Mouse (Mus musculus): ENCODE measurements at regions not wholly inside any gene's neighbourhood (a gene's known extent, or its start where the extent isn't known, plus 50 kb on each side); places are given as distances from the start of the nearest gene placed in this dataset.

DNA sequence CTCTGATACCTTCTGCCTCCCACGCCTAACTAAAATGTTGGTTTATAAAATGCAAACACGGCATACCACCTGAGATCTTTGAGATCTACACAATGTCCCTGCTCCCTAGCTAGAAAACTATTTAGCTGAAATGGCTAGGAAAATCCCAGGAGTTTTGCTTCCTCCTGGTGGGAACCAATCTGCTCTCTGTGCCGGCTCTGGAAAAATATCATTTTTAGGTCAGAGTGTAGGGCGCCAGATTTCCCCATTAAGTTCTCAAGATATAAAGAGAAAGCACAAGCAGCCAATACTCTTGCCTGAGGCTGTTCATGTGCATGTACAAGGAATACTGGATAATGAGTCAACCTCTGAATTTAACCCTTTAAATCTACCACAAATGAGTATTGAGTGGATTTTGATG lies 301.0 kb downstream of the 9330182O14Rik start:
- DNase-seq (ENCODE audit: low read depth) = peak; percentile 11
- TF ChIP-seq CTCF (IDR thresholded peaks at IDR 0.05; ENCODE audit: borderline replicate concordance, extremely low read depth, insufficient read depth, insufficient read length) (no peak), POLR2A (IDR thresholded peaks at IDR 0.05; ENCODE audit: borderline replicate concordance, extremely low read depth, insufficient read depth, insufficient read length, poor library complexity, severe bottlenecking) (no peak)

GRCm38 (mm10) chr15:40436688-40437087 lies 302.5 kb downstream of the 9330182O14Rik start:
- peak; percentile 65 for DNase-seq (ENCODE audit: low read depth)
- no peak for TF ChIP-seq POLR2A (IDR thresholded peaks at IDR 0.05; ENCODE audit: borderline replicate concordance, extremely low read depth, insufficient read depth, insufficient read length, poor library complexity, severe bottlenecking)
- TF ChIP-seq CTCF (IDR thresholded peaks at IDR 0.05; ENCODE audit: borderline replicate concordance, extremely low read depth, insufficient read depth, insufficient read length) = no peak

DNA sequence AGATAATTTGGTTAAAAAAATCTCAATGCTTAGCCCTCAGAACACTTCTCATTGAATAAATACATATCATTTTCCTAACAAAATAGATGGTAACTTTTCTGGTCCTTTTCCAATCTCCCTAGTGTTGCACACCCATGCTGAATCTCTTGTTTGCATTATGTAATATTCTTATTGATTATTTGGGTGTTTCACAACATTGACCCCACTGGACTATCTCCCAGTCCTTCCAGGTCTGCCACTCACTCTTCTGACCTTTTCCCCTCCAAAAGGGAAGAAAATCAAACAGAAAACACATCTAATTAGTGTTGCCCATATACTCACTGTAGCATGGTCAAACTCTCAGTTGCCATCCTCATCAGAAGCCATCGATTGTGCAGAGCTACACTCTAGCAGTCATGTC lies 305.7 kb downstream of the 9330182O14Rik start:
- DNase-seq (ENCODE audit: low read depth) = no peak
- no peak for TF ChIP-seq POLR2A (IDR thresholded peaks at IDR 0.05; ENCODE audit: borderline replicate concordance, extremely low read depth, insufficient read depth, insufficient read length, poor library complexity, severe bottlenecking)
- no peak for TF ChIP-seq CTCF (IDR thresholded peaks at IDR 0.05; ENCODE audit: borderline replicate concordance, extremely low read depth, insufficient read depth, insufficient read length)

DNA sequence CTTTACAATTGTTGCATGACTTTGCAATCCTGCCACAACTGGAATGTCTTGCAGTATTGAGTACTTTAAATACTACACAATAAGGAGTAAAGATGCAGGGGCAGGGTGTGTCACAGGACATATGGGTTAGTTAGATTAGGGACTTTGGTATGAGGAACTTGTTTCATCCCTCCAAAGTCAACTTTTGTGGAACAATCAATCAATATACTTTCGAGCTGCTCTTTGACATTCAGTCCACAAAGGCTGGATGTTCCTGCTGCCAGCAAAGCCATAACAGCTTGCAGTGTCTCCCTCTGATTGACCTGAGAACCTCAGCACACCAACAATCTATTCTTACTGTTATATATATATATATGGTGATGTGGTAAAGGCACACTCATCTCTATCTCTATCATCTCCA lies 314.5 kb downstream of the 9330182O14Rik start:
- no peak for TF ChIP-seq CTCF (IDR thresholded peaks at IDR 0.05; ENCODE audit: borderline replicate concordance, extremely low read depth, insufficient read depth, insufficient read length)
- TF ChIP-seq POLR2A (IDR thresholded peaks at IDR 0.05; ENCODE audit: borderline replicate concordance, extremely low read depth, insufficient read depth, insufficient read length, poor library complexity, severe bottlenecking) = no peak
- no peak for DNase-seq (ENCODE audit: low read depth)

- no peak for DNase-seq (ENCODE audit: low read depth)
- TF ChIP-seq POLR2A (IDR thresholded peaks at IDR 0.05; ENCODE audit: borderline replicate concordance, extremely low read depth, insufficient read depth, insufficient read length, poor library complexity, severe bottlenecking) (no peak), CTCF (IDR thresholded peaks at IDR 0.05; ENCODE audit: borderline replicate concordance, extremely low read depth, insufficient read depth, insufficient read length) (no peak)
Observed at GRCm38 (mm10) chr15:40453235-40453634, 319.1 kb downstream of the 9330182O14Rik start.

DNA sequence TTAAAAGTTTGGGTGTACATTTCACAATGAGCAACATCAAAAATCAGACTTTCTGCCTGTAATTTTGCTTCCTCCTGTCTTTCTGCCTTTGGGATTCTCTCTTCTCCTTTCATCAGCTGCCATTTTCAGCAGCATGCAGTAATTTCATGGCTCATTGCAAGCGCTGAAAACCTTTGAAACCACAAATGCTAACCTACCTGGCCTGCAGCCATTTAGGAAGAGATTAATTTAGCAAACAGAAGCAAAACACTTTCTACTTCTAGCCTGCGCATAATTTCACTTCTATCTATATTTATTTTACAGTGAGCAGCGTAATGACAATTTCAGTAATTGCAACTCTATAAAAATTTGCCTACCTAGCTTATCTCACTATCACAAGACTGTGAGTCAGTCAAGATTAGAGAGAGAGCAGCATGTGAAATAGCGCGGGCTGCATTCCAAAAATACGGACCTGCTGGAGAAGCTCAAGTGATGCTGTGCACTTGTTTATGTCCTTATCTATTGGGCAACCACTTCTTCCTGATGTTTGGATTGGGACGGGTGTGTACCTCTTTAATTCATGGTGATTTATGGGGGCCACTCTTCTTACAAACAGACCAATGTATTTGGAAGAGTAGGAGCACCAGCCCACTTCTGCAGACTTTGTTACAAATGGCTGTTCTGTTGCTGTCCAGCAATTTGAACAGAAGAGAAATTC lies 341.6 kb downstream of the 9330182O14Rik start:
- TF ChIP-seq CTCF (IDR thresholded peaks at IDR 0.05; ENCODE audit: borderline replicate concordance, extremely low read depth, insufficient read depth, insufficient read length) = no peak
- no peak for TF ChIP-seq POLR2A (IDR thresholded peaks at IDR 0.05; ENCODE audit: borderline replicate concordance, extremely low read depth, insufficient read depth, insufficient read length, poor library complexity, severe bottlenecking)
- peak; percentile 81 for DNase-seq (ENCODE audit: low read depth)

DNA sequence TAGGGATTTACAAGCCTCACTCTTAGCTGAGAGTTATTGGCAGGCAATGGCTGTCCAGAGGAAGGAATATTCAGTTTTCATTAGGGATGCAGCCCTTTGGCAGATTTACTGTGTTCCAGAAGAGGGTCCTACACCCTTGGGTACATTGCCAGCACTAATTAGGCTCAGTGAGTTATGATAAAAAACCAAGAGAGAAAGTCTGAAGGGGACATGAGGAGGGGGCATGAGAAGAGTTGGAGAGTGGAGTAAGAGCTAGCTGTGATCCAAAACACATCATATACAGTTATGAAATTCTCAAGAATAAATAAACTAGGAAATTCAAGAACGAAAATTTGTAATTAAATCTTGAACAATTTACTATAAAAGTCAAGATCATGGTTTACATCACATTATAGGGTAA lies 346.2 kb downstream of the 9330182O14Rik start:
- DNase-seq (ENCODE audit: low read depth) = no peak
- TF ChIP-seq POLR2A (IDR thresholded peaks at IDR 0.05; ENCODE audit: borderline replicate concordance, extremely low read depth, insufficient read depth, insufficient read length, poor library complexity, severe bottlenecking) = no peak
- no peak for TF ChIP-seq CTCF (IDR thresholded peaks at IDR 0.05; ENCODE audit: borderline replicate concordance, extremely low read depth, insufficient read depth, insufficient read length)

GRCm38 (mm10) chr15:40481239-40481638 lies 347.1 kb downstream of the 9330182O14Rik start:
- TF ChIP-seq POLR2A (IDR thresholded peaks at IDR 0.05; ENCODE audit: borderline replicate concordance, extremely low read depth, insufficient read depth, insufficient read length, poor library complexity, severe bottlenecking) (no peak), CTCF (IDR thresholded peaks at IDR 0.05; ENCODE audit: borderline replicate concordance, extremely low read depth, insufficient read depth, insufficient read length) (no peak)
- DNase-seq (ENCODE audit: low read depth) = no peak

DNA sequence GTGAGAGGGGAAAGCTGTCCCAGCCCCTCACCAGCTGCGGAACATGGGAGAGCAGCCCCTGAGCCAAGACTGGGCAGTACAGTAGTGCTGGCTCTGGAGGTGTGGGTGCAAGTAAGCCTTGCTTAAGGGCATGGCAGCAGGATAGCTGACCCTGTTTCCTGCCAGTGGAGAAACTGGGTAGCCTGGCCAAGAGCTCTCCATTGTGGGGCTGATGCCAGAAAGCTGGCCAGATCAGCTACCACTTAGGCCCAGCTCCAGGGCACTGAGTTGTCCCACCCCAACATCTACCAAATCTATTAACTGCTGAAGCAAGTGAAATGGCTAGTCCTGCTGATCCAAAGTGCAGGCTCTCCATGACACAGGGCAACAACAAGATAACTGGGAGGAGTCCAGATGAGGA lies 351.8 kb downstream of the 9330182O14Rik start:
- TF ChIP-seq CTCF (IDR thresholded peaks at IDR 0.05; ENCODE audit: borderline replicate concordance, extremely low read depth, insufficient read depth, insufficient read length) = no peak
- no peak for TF ChIP-seq POLR2A (IDR thresholded peaks at IDR 0.05; ENCODE audit: borderline replicate concordance, extremely low read depth, insufficient read depth, insufficient read length, poor library complexity, severe bottlenecking)
- no peak for DNase-seq (ENCODE audit: low read depth)

DNA sequence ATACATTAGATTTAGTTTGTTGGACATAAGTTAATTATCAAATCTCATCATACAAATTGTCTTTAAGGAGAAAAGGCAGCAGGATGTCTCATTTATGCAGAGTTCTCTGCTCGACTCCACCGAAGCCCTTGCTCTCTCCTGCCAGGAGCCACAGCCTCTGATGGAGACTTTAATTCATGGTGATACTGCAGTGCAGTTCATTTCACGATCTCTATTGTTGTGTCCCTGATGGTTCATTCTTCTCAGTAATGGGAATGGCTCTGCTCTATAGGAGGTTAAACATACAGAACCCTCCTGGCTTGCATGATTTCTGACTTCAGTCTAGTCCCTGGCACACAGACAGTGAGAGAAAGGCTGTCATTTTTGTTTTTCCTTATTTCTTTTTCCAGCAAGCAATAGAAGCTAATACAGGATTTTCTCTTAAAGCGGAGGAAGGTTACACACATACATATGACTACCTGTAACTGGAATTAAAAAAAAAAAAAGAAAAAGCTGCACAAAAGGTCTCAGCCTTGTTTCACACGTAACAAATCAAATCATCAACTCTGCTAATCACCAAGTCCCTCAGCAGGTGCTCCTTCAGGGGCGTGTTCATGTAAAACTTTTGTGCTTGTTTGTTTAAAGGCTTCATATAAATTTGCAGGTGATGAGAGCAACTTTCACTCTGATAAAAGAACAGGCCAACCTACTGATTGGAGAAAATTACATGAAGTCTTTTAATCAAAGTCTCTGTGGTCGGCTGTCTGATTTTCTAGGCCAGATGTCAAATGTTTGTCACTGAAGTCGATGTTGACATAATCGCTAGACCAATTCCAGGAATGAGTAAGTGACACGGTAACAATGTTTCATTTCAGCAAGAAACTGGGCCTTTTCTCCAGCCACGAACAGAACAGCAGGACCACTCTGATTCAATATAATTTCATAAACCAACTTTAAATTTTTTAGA lies 367.3 kb downstream of the 9330182O14Rik start:
- DNase-seq (ENCODE audit: low read depth) = peak; percentile 45
- no peak for TF ChIP-seq POLR2A (IDR thresholded peaks at IDR 0.05; ENCODE audit: borderline replicate concordance, extremely low read depth, insufficient read depth, insufficient read length, poor library complexity, severe bottlenecking)
- no peak for TF ChIP-seq CTCF (IDR thresholded peaks at IDR 0.05; ENCODE audit: borderline replicate concordance, extremely low read depth, insufficient read depth, insufficient read length)

DNA sequence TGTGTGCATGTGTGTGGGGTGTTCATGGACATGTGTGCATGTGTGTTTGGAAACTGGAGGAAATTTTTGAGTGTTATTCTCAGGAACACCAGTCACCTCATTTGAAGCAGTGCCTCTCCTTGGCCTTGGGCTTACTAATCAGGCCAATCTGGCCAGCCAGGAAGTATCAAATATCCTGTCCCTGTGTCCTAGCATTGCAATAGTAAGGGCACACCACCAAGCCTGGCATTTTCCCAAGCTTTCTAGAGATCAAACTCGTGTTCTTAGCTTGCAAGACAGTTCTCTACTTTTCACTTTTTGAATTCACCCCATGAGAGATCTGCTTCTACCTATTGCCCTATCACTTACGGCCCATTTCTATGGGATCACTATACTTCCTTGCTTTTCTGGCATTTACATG lies 376.7 kb downstream of the 9330182O14Rik start:
- no peak for TF ChIP-seq POLR2A (IDR thresholded peaks at IDR 0.05; ENCODE audit: borderline replicate concordance, extremely low read depth, insufficient read depth, insufficient read length, poor library complexity, severe bottlenecking)
- no peak for TF ChIP-seq CTCF (IDR thresholded peaks at IDR 0.05; ENCODE audit: borderline replicate concordance, extremely low read depth, insufficient read depth, insufficient read length)
- no peak for DNase-seq (ENCODE audit: low read depth)
